Mouse (Mus musculus): ENCODE measurements around the gene Pard3.

- no peak for TF ChIP-seq CTCF (IDR thresholded peaks at IDR 0.05; ENCODE audit: insufficient read depth, low read length)
- no peak for TF ChIP-seq POLR2A (IDR thresholded peaks at IDR 0.05; ENCODE audit: borderline replicate concordance, extremely low read depth, low read depth, low read length)
Observed at GRCm38 (mm10) chr8:127499720-127500114, 436.0 kb downstream of the Pard3 start.

Data from lung, adult 2 months (tissue).